Mouse (Mus musculus) cerebellum, adult 11-12 months (tissue): Measurements from ENCODE around the gene Tiam1.

Source experiments
- DNase-seq: peaks from one replicate; pipeline ENCODE4 v3.0.0; 2022

Gene Tiam1

DNA sequence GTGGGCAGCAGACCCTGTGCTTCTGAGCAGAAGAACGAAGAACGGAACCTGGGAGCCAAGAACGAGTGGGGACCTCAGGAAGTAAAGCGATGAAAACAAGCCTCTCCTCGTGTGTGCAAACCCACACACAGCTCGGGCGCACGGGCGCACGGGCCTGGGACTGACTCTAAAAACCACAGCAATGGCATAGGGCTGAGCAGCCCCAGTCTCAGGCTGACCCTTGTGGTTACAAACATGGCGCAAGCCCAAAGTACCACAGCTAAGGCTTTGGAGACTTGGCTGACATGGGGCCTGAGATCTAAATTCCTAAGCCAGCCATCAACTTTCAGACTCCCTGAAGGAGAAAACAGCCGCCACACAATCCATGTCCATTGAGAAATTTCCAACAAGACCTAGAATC is 239.4 kb downstream of the Tiam1 start:
- no peak for DNase-seq

- no peak for DNase-seq
Observed at GRCm38 (mm10) chr16:89902578-89903304, 240.8 kb downstream of the Tiam1 start.

GRCm38 (mm10) chr16:89900681-89901080 is 242.9 kb downstream of the Tiam1 start:
- no peak for DNase-seq

GRCm38 (mm10) chr16:89899192-89899591 is 244.4 kb downstream of the Tiam1 start:
- peak; percentile 81 for DNase-seq

DNA sequence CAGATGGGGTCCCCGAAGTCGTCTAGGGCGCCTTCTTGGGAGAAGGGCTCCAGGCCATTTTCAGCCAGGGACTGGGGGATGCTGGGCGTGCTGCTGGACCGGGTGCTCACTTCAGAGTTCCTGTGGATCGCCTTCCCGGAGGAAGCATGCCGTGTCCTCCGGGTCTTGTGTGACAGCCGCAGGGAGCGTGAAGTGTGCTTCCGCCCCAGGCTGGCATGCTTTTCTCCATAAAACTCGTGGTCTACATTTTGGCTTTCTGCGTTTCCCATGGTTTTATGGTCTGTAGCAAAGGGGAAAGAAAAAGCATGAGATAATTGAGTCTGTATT is 245.3 kb downstream of the Tiam1 start:
- DNase-seq = no peak

GRCm38 (mm10) chr16:89897547-89898298 is 245.8 kb downstream of the Tiam1 start:
- peak; percentile 73 for DNase-seq

DNA sequence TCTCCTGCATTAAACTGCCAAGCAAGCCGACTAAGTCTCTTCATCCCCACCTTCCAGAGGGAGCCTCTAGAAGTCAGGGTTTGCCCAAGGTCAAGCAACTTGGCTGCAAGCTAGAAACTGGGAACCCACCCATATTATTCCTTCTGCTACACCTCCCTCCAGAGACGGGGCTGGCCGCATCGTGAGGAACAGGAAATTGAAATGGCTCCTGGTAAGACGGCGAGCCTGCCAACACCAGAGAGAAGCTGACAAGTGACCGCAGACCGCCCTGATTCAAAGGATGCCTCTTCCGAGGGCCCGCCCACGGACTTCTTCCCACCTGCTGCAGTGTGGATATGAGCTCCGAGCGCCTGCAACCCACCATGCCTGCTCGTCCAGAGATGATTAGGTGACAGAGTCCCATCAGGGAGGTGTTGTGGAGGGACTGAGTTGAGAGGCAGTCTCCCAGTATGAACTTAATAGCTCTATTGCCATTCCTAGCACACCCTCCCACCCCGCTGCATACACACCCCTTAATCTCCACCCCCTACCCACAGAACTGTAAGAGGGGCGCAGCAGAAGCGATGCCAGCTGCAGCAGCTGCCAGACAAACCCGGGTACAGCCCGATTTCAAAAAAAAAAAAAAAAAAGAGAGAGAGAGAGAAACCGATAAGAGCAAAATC is 246.6 kb downstream of the Tiam1 start:
- peak; percentile 91 for DNase-seq

DNA sequence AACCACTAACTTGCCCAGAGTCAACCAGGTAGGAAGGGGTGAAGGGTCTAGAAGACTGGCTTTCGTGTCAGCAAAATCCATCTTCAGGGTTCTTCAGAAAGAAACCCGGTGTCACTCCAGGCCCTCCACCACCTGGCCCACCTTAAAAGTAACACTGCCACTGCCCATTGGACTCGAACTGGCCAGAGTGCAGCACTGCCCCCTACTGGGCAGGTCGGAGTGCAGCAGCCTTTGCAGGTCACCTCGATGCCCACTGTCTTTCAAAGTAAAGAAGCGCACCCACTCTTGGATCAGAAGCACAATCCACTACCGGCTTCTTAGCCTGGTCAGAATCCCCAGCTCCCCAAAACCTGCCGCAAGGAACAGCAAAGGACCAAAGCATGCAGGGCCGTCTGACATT is 247.2 kb downstream of the Tiam1 start:
- DNase-seq = peak; percentile 78

DNA sequence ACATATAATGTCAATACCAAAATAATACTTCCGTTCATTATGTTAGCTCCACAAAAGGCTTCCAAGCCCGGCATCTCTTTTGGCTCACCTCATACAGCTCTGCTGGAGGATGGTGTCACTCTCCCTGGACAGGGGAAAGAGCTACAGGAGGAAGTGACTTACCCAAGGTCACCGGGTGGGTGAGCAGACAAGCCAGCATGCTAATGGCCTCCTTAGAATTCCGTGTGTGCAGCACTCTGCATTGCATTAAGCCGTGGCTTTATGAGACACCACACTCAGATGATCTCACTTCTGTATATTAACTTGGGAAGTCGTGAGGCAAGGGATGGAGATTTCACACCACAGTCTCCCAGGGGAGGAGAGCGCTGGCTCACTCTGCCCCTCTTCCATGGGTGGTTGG is 248.3 kb downstream of the Tiam1 start:
- no peak for DNase-seq

DNA sequence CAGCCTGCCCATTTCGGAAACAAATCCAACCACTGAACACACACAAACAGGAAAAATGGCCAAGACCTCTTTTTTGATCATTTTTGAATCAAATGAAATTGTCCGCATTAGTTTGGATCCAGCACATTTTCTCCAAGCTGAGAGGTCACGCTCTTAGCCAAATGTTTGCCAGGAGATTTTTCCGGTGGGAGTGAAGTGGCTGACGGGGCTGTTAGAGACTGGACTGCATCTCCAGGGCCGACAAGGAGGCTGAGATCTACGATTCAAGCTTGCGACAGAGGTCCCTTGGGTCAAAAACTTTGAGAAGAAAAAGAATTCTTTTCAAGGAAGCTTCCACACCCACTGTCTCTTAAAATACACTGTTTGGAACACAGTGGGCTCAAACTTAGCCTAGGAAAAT is 248.8 kb downstream of the Tiam1 start:
- DNase-seq = no peak

DNA sequence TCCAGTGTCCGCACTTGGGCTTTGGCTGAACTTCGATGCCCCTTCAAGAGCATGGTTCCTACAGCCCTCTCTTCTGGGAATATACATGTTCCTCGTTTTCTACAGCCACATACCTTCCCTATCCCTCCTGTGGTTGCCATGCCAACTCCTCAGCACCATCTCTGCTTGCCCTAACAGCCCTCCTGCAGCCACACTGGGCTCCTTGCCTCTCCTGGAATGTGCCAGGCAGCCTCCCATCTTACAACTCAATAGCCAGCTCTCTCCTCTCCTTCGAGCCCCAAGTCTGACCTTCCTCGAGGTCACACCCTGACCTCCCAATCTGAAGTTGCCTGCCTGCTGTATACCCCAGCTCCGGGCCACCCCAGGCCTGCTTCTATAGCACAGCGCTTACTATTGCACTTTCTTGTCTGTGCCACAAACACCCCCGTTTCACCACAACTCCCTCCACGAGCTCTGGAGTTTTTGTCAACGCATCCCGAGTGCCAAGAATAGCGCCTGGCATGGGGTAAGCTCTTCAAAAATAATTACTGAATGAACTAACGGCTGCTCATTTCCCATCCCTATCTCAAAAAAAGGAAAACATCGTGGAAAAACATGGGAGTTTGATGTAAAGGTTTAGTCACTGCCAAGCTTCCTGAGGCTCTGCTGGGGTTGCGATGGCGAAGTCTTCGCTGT is 252.9 kb downstream of the Tiam1 start:
- no peak for DNase-seq

DNA sequence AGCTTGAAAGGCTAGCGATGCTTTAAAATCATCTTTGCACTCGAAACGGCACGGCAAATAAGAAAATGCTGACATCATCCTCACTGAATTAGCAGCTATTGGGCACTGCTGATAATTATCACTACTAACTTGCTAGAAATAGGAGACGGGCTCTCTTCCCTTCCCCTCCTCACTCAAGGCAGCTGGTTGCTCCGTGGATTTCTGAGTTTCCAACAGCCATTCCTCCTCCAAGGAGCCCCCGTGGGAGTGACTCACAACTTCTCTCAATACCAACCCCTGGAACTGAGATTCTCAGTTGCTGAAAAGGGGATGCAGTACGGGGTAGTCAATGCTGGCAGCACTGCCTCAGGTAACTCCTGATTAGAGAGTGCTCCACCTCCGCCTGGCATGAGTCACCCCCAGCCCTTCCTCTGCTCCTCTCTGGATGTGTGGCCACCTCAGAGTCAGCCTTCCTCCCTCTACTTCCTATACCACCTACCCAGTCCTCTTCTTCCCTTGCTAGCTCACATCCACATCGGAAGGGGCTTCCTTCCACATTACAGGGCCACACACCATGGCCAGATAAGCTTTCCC is 253.6 kb downstream of the Tiam1 start:
- DNase-seq = no peak

DNA sequence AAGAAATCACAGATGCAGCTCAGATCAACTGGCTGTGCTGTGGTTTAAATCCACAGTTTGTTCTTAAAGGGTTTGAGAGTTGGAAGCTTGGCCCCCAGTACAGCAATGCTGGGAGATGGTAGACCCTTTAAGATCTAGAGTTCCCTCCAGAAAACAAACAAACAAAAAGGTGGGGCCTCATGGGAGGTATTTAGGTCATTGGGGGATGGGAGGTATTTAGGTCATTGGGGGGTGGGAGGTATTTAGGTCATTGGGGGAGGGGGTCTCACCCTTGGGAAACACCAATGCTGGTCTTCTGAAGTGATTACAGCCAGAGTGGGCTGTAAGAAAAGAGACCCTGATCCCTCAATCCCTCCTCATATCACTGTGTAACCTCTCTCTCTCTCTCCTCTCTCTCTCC is 257.0 kb downstream of the Tiam1 start:
- no peak for DNase-seq

- no peak for DNase-seq
Observed at GRCm38 (mm10) chr16:89885661-89886060, 257.9 kb downstream of the Tiam1 start.

DNA sequence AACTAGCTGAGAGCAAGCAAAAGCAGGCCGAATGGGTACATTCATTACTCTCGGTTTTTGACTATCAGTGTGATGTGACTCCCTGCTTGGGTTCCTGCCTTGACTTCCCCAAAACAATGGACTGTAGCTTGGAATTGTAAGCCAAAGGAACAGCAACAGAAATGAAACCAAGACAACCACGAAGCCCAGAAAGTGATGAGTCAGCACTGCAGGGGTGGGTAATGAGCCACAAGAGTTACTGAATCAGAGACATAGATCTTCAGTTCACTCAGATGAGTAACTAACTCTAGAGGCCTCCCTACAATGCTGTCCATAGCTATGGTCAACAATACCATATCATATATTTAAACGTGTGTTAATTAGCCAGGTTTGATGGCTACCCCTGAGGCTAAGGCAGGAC is 259.7 kb downstream of the Tiam1 start:
- DNase-seq = no peak

- DNase-seq = no peak
Observed at GRCm38 (mm10) chr16:89882477-89883234, 260.9 kb downstream of the Tiam1 start.

DNA sequence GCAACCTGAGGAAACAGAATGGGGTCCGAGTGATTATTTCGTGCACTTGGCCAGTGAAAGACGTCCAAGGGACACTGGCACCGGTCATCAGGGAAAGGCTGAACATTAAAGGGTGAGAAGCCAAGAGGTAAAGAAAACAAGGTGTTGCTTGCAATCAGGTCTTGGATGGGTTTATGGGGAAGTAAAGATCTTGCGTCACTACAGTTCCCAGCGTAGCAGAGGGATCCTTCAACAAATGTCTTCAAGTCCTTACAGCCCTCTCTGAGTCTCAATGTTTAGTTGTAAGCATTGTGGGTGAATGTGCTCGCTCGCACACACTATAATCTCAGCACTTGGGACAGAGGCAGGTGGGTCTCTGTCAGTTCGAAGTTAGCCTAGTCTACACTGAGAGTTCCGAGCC is 266.4 kb downstream of the Tiam1 start:
- no peak for DNase-seq

DNA sequence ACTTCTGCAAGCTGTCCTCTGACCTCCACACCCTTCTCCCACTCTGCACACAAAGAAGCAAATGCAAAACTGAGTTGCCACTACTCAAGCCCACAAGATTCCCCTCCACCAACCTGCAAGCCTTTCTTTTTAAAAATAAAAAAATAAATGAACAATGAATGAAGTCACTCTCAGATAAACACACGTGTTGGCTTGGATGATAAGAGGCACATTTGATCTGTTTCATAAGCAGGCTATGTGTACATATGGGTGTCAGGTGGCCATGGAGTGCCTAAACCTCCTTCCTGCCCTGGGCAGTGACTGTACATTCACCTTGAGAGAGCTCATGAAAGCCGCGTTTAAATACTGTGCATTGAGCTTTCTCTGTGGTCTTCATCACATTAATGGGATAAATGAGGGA is 267.5 kb downstream of the Tiam1 start:
- DNase-seq = no peak

- DNase-seq = no peak
Observed at GRCm38 (mm10) chr16:89874012-89874704, 269.4 kb downstream of the Tiam1 start.

- no peak for DNase-seq
Observed at GRCm38 (mm10) chr16:89872011-89872942, 271.3 kb downstream of the Tiam1 start.

DNA sequence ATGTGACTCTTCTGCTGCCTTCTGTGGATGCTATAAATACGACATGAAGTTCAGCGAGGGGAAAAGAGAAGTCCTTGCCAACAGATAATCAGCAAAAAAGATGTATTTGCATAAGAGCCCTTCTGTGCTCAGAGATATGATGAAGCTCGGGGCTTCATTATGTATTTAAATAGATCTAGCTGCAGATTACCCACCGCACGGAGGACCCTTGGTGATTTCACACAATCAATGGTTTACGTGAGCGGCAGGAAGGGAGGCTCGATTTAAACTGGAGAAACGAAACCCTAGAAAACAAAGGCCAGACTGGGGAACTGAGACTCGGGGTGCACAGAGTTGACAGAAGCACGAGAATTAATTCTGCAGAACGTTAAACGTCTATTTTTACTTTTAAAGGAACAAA is 272.2 kb downstream of the Tiam1 start:
- DNase-seq = no peak
